Mouse (Mus musculus) neural tube, postnatal 0 days (tissue): Measurements from ENCODE around the gene Olfr1052. TPM values are rescaled to one million over a fixed set of nuclear protein-coding genes. Genes with fewer than 3 reads are reported as not detected.

Experiments
- polyA plus RNA-seq: library from polyadenylated mRNA; unstranded; fragments of >200 nt; fragmentation: Nextera tagmentation; extraction: Ambion mirVana; gene quantifications from 2 replicates; pipeline ENCODE4 v1.2.1, GENCODE M21; 2015

The Olfr1052 gene
- not detected in 2 replicates for polyA plus RNA-seq

GRCm38 (mm10) chr2:86292155-86292554 is at the start of gene Olfr1052:
Olfr1052 (plus strand) TSS chr2:86292455.

GRCm38 (mm10) chr2:86258228-86258627 is 34.0 kb upstream of the Olfr1052 start, which contains the start of gene Olfr1049:
Olfr1049 (minus strand) TSS chr2:86258328.

GRCm38 (mm10) chr2:86278988-86279387 is 13.3 kb upstream of the Olfr1052 start, which contains the start of gene Olfr1051:
Olfr1051 (minus strand) TSS chr2:86279088.

GRCm38 (mm10) chr2:86315184-86315583 is 22.9 kb downstream of the Olfr1052 start, which contains the start of gene Olfr1053:
Olfr1053 (minus strand) TSS chr2:86315284.

GRCm38 (mm10) chr2:86335333-86335732 is 43.1 kb downstream of the Olfr1052 start, which contains the start of gene Olfr1054:
Olfr1054 (minus strand) TSS chr2:86335433.

Other genes starting within 250 kb of the Olfr1052 start
- gene Olfr1034, start 246.6 kb upstream of the Olfr1052 start, polyA plus RNA-seq = not detected in 2 replicates
- not detected in 2 replicates for gene Olfr1036, start 218.5 kb upstream of the Olfr1052 start, polyA plus RNA-seq
- not detected in 2 replicates for gene Olfr1037, start 205.1 kb upstream of the Olfr1052 start, polyA plus RNA-seq
- not detected in 2 replicates for gene Olfr1039, start 156.5 kb upstream of the Olfr1052 start, polyA plus RNA-seq
- gene Olfr1040, start 145.7 kb upstream of the Olfr1052 start, polyA plus RNA-seq = not detected in 2 replicates
- gene Olfr1042, start 130.6 kb upstream of the Olfr1052 start, polyA plus RNA-seq = not detected in 2 replicates
- gene Olfr1043, start 124.9 kb upstream of the Olfr1052 start, polyA plus RNA-seq = not detected in 2 replicates
- not detected in 2 replicates for gene Olfr1044, start 114.6 kb upstream of the Olfr1052 start, polyA plus RNA-seq
- gene Olfr52, start 106.8 kb upstream of the Olfr1052 start, polyA plus RNA-seq = not detected in 2 replicates
- not detected in 2 replicates for gene Olfr1045, start 89.4 kb upstream of the Olfr1052 start, polyA plus RNA-seq
- gene Olfr1046, start 73.1 kb upstream of the Olfr1052 start, polyA plus RNA-seq = not detected in 2 replicates
- gene Olfr1047, start 61.1 kb upstream of the Olfr1052 start, polyA plus RNA-seq = not detected in 2 replicates
- not detected in 2 replicates for gene Olfr1048, start 52.2 kb upstream of the Olfr1052 start, polyA plus RNA-seq
- gene Olfr1049, start 34.1 kb upstream of the Olfr1052 start, polyA plus RNA-seq = not detected in 2 replicates
- not detected in 2 replicates for gene Olfr1051, start 13.4 kb upstream of the Olfr1052 start, polyA plus RNA-seq
- not detected in 2 replicates for gene Olfr1053, start 22.8 kb downstream of the Olfr1052 start, polyA plus RNA-seq
- gene Olfr1054, start 43.0 kb downstream of the Olfr1052 start, polyA plus RNA-seq = not detected in 2 replicates
- not detected in 2 replicates for gene Olfr1055, start 57.8 kb downstream of the Olfr1052 start, polyA plus RNA-seq
- not detected in 2 replicates for gene Olfr1056, start 70.0 kb downstream of the Olfr1052 start, polyA plus RNA-seq
- not detected in 2 replicates for gene Olfr1057, start 85.9 kb downstream of the Olfr1052 start, polyA plus RNA-seq
- gene Olfr1058, start 96.1 kb downstream of the Olfr1052 start, polyA plus RNA-seq = not detected in 2 replicates
- gene Olfr1061, start 121.6 kb downstream of the Olfr1052 start, polyA plus RNA-seq = not detected in 2 replicates
- gene Olfr1062, start 134.3 kb downstream of the Olfr1052 start, polyA plus RNA-seq = not detected in 2 replicates
- gene Olfr1065, start 158.1 kb downstream of the Olfr1052 start, polyA plus RNA-seq = not detected in 2 replicates
- not detected in 2 replicates for gene Olfr1066, start 163.8 kb downstream of the Olfr1052 start, polyA plus RNA-seq
- not detected in 2 replicates for gene Olfr228, start 194.9 kb downstream of the Olfr1052 start, polyA plus RNA-seq
- gene Olfr1076, start 216.0 kb downstream of the Olfr1052 start, polyA plus RNA-seq = not detected in 2 replicates